Mouse (Mus musculus) right cerebral cortex, postnatal 10 days (tissue): ENCODE data around the gene Macrod1.

Experiments
- DNase-seq, 2 experiments: peaks; one replicate each; pipeline ENCODE4 v3.0.0; 2021; ENCODE audit warnings: low spot score in 2 of 2

Gene Macrod1

GRCm38 (mm10) chr19:7236011-7236410 lies 179.4 kb downstream of the Macrod1 start:
- peak in 1 of 2 experiments; percentile 25 for DNase-seq

GRCm38 (mm10) chr19:7236742-7237141 lies 180.1 kb downstream of the Macrod1 start:
- no peak for DNase-seq

DNA sequence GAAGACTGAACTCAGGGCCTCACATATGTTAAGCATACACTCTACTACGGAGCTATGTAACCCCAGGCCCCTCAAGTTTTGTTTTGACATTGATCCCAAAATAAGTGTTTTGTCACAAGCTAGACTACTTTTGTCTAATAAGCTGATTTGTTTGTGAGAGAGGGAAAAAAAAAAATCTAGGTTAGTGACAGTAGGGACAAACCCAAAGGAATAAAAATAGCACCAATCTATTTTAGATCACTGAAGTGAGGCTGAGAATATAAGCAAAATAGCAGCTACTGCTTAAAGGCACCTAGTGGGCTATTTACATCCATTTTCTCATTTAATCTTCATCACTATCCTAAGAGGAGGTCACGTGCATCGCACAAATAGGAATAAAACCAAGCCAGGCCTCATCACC lies 183.0 kb downstream of the Macrod1 start:
- no peak for DNase-seq

DNA sequence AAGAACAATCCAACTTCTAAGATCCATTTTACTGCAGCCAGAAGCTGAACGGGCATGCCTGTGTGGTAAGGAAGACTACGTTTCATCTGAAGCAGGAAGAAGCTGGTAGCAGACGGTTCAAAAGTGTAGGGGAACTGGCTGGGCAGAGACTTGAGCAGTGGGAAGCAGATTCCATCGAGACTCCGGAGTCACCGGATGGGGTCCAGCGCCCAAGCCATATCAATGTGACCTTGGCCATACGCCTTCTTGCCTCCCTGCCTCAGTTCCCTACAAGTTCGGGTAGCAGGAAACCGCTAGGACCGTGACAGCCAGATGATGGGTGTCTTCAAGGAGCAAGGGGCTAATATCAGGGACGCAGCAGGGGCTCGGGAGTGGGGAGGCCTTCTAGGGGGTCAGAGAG lies 183.7 kb downstream of the Macrod1 start:
- no peak for DNase-seq

DNA sequence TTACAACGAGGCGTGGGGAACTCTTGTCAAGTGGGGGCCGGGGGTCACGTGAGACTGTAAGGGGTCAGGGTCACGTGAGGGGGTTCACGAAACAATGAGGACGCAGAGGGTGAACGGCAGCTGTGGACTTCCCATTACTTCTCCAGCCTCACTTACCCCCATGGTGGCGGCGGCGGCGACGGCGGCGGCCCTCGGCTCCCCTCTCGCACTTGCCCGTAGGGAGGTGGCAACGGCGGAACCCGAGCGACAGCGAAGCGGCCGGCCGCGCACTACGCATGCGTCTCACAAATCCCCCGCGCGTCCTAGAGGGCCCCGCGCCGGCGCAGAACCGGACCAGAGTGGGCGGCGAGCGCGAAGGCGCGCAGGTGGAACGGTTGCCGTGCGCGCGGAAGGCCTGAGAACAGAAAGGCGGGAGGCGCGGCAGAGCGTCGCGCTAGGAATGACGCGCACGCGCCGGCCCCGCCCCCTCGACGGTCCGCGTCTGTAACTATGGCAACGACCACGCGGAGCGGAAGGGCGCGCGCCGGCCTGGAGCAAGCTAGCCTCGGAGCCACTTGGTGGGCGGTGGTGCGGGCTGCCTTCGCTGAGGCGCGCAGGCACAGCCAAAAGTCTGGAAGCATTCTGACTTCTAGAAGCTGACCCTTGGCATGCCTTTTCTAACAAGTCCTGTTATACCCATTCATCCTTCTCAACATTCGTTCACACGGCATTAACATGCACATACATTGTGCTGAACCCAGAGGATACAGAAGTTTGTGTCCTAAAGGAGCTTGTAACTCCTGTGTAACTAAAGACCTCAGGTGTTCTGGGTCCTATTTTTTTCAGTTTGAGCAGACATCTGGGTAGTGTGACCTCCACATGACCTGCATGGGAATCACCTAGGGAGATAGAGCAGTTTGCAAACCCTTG lies 184.4 kb downstream of the Macrod1 start, which contains the start of gene Naa40:
Gene Naa40, minus strand, starts transcription at position 402 of the 909 bp plus-strand sequence.
- peak; percentile 97 for DNase-seq

DNA sequence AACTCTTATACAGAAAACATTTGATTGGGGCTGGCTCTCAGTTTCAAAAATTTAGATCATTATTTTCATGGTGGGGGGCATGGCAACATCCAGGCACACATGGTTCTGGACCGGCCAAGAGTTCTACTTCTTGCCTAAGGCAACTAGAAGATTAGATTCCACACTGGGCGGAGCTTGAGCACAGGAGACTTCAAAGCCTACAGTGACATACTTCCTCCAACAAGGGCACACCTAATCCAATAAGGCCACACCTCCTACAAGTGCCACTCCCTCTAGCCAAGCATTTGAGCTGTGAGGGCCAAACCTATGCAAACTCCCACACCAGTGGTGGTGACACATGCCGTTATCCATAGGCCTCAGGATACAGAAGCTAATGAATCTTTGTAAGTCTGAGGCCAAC lies 189.4 kb downstream of the Macrod1 start:
- no peak for DNase-seq
